Mouse (Mus musculus) cerebellum, adult (tissue): Measurements from ENCODE around the gene Drc1.

ENCODE experiments used
- ATAC-seq: cut with Nextera tagmentation; 2 replicates; pipeline ENCODE4 v1.9.2; 2017; ENCODE audit warnings: mild to moderate bottlenecking, moderate library complexity, mixed read lengths; ENCODE audit not compliant: insufficient number of reproducible peaks, low FRiP score, low TSS enrichment

Gene Drc1

GRCm38 (mm10) chr5:30406876-30407275, 125.7 kb downstream of the Drc1 start:
- no peak for ATAC-seq

- ATAC-seq: no peak
These were observed 130.3 kb downstream of the Drc1 start for GRCm38 (mm10) chr5:30411524-30411923.

- no peak for ATAC-seq
These were observed 134.2 kb downstream of the Drc1 start for GRCm38 (mm10) chr5:30415381-30415780.

- ATAC-seq: no peak
These were observed 134.7 kb downstream of the Drc1 start for GRCm38 (mm10) chr5:30415876-30416275.
